Mouse (Mus musculus): ENCODE results near the gene Icam5. TPM values are rescaled to one million over a fixed set of nuclear protein-coding genes. Genes with fewer than 3 reads are reported as not detected.
"Not testable (repeated sequence)": the region's sequence is repeated elsewhere in the genome, so short reads cannot be mapped to it uniquely, and the experiment has no call there.

The Icam5 gene
- polyA plus RNA-seq, 1 experiment from 2014 or later = 0.20 TPM

GRCm38 (mm10) chr9:21000811-21001210 lies 31.1 kb upstream of the Icam5 start:
- H3K4me2 ChIP-seq (replicated peaks) = no peak overlapping the region
- H3K4me1 ChIP-seq = 0 out of 2 replicates have a peak, but pooled peaks cover 7% of the 10 kb centered on the region
- H3K27ac ChIP-seq (replicated peaks) = no peak overlapping the region
- ATAC-seq (ENCODE audit: insufficient number of reproducible peaks, low FRiP score, low TSS enrichment, low read depth) = no peak
- H3K9me3 ChIP-seq (replicated peaks) = no peaks in the 10 kb centered on the region
- peaks cover 7% of the 10 kb centered on the region for H3K36me3 ChIP-seq
- H3K9ac ChIP-seq = no peak overlapping the region
- H3K27me3 ChIP-seq = no peaks in the 10 kb centered on the region
- no peak overlapping the region for H3K4me3 ChIP-seq (replicated peaks)

- H3K27me3 ChIP-seq = no peaks in the 10 kb centered on the region
- peaks cover 14% of the 10 kb centered on the region for H3K36me3 ChIP-seq
- WGBS = 57% methylated on average over 6 of the region's 6 CpGs
- ATAC-seq (ENCODE audit: insufficient number of reproducible peaks, low FRiP score, low TSS enrichment, low read depth) = no peak
- no peaks in the 10 kb centered on the region for H3K9me3 ChIP-seq (replicated peaks)
- H3K4me3 ChIP-seq (replicated peaks) = no peak overlapping the region
- H3K4me2 ChIP-seq (replicated peaks) = no peak overlapping the region
- no peak overlapping the region for H3K9ac ChIP-seq
- 0 out of 2 replicates have a peak, but pooled peaks cover 7% of the 10 kb centered on the region for H3K4me1 ChIP-seq
- H3K27ac ChIP-seq (replicated peaks) = no peak overlapping the region
These were observed 30.1 kb upstream of the Icam5 start for GRCm38 (mm10) chr9:21001651-21002200.

GRCm38 (mm10) chr9:21002270-21002626 lies 29.6 kb upstream of the Icam5 start:
- WGBS = 10% methylated on average over 7 of the region's 7 CpGs
- Histone ChIP-seq H3K27me3 (no peaks in the 10 kb centered on the region), H3K36me3 (peaks cover 19% of the 10 kb centered on the region), H3K27ac (replicated peaks) (peak overlapping the region; percentile 82), H3K4me2 (replicated peaks) (peak overlapping the region; percentile 84), H3K9me3 (replicated peaks) (no peaks in the 10 kb centered on the region), H3K4me1 (0 out of 2 replicates have a peak, but pooled peaks cover 7% of the 10 kb centered on the region), H3K9ac (peak overlapping the region; percentile 64), H3K4me3 (replicated peaks) (peak overlapping the region; percentile 71)
- ATAC-seq (ENCODE audit: insufficient number of reproducible peaks, low FRiP score, low TSS enrichment, low read depth) = 0 out of 2 replicates have a peak, but pooled peaks have one; percentile 0

GRCm38 (mm10) chr9:21002627-21003551 lies 29.0 kb upstream of the Icam5 start, which contains the start of gene Mrpl4:
Gene Mrpl4, plus strand, starts transcription at chr9:21002738.
- peak within 1 kb of the TSS; percentile 84 for H3K4me2 ChIP-seq (replicated peaks)
- WGBS = under 1% methylated on average over 72 of the region's 72 CpGs
- H3K9ac ChIP-seq = peak within 1 kb of the TSS; percentile 64
- 0 out of 2 replicates have a peak, but pooled peaks cover 7% of the 10 kb centered on the region for H3K4me1 ChIP-seq
- no peaks in the 10 kb centered on the region for H3K9me3 ChIP-seq (replicated peaks)
- no peaks in the 10 kb centered on the region for H3K27me3 ChIP-seq
- H3K27ac ChIP-seq (replicated peaks) = peak within 1 kb of the TSS; percentile 82
- peak within 1 kb of the TSS; percentile 71 for H3K4me3 ChIP-seq (replicated peaks)
- peaks cover 26% of the 10 kb centered on the region for H3K36me3 ChIP-seq
- peak; percentile 67 for ATAC-seq (ENCODE audit: insufficient number of reproducible peaks, low FRiP score, low TSS enrichment, low read depth)

- Histone ChIP-seq H3K4me1 (0 out of 2 replicates have a peak, but pooled peaks cover 7% of the 10 kb centered on the region), H3K27ac (replicated peaks) (no peak overlapping the region), H3K9ac (no peak overlapping the region), H3K4me3 (replicated peaks) (no peak overlapping the region), H3K27me3 (no peaks in the 10 kb centered on the region), H3K9me3 (replicated peaks) (no peaks in the 10 kb centered on the region), H3K4me2 (replicated peaks) (no peak overlapping the region), H3K36me3 (peaks cover 41% of the 10 kb centered on the region)
- 92% methylated on average over 10 of the region's 10 CpGs for WGBS
- no peak for ATAC-seq (ENCODE audit: insufficient number of reproducible peaks, low FRiP score, low TSS enrichment, low read depth)
These were observed 24.4 kb upstream of the Icam5 start for GRCm38 (mm10) chr9:21007313-21007952.

GRCm38 (mm10) chr9:21008007-21008406 lies 23.9 kb upstream of the Icam5 start:
- H3K9ac ChIP-seq = no peak overlapping the region
- H3K27me3 ChIP-seq = no peaks in the 10 kb centered on the region
- 78% methylated on average over 7 of the region's 7 CpGs for WGBS
- H3K36me3 ChIP-seq = peaks cover 41% of the 10 kb centered on the region
- H3K9me3 ChIP-seq (replicated peaks) = no peaks in the 10 kb centered on the region
- H3K4me3 ChIP-seq (replicated peaks) = no peak overlapping the region
- no peak overlapping the region for H3K27ac ChIP-seq (replicated peaks)
- no peak for ATAC-seq (ENCODE audit: insufficient number of reproducible peaks, low FRiP score, low TSS enrichment, low read depth)
- H3K4me2 ChIP-seq (replicated peaks) = no peak overlapping the region
- H3K4me1 ChIP-seq = 0 out of 2 replicates have a peak, but pooled peaks cover 7% of the 10 kb centered on the region

- Histone ChIP-seq H3K4me1 (peaks cover 9% of the 10 kb centered on the region), H3K36me3 (peaks cover 39% of the 10 kb centered on the region), H3K9me3 (replicated peaks) (no peaks in the 10 kb centered on the region), H3K27me3 (peaks cover 11% of the 10 kb centered on the region; the same call in 1 of the 2 replicates), H3K9ac (no peak overlapping the region), H3K4me2 (replicated peaks) (no peak overlapping the region), H3K4me3 (replicated peaks) (no peak overlapping the region), H3K27ac (replicated peaks) (no peak overlapping the region)
- WGBS = 57% methylated on average over 2 of the region's 2 CpGs
- no peak for ATAC-seq (ENCODE audit: insufficient number of reproducible peaks, low FRiP score, low TSS enrichment, low read depth)
These were observed 21.5 kb upstream of the Icam5 start for GRCm38 (mm10) chr9:21010362-21010761.

- not testable (repeated sequence) for H3K27ac ChIP-seq (replicated peaks); H3K4me3 ChIP-seq (replicated peaks); H3K9me3 ChIP-seq (replicated peaks); ATAC-seq (ENCODE audit: insufficient number of reproducible peaks, low FRiP score, low TSS enrichment, low read depth); H3K9ac ChIP-seq; H3K4me2 ChIP-seq (replicated peaks)
- H3K27me3 ChIP-seq = peaks cover 18% of the 10 kb centered on the region; the same call in 1 of the 2 replicates
- 67% methylated on average over 9 of the region's 9 CpGs for WGBS
- H3K4me1 ChIP-seq = peaks cover 16% of the 10 kb centered on the region
- peaks cover 32% of the 10 kb centered on the region for H3K36me3 ChIP-seq
These were observed 20.8 kb upstream of the Icam5 start for GRCm38 (mm10) chr9:21010939-21011541.

GRCm38 (mm10) chr9:21011846-21012312 lies 20.0 kb upstream of the Icam5 start:
- Histone ChIP-seq H3K4me3 (replicated peaks) (no peak overlapping the region), H3K27ac (replicated peaks) (0 out of 2 replicates have a peak overlapping the region, but pooled peaks have one; percentile 34), H3K9me3 (replicated peaks) (no peaks in the 10 kb centered on the region), H3K36me3 (peaks cover 25% of the 10 kb centered on the region), H3K4me2 (replicated peaks) (no peak overlapping the region), H3K27me3 (peaks cover 25% of the 10 kb centered on the region), H3K9ac (no peak overlapping the region), H3K4me1 (peaks cover 21% of the 10 kb centered on the region)
- no peak for ATAC-seq (ENCODE audit: insufficient number of reproducible peaks, low FRiP score, low TSS enrichment, low read depth)
- WGBS = 51% methylated on average over 5 of the region's 5 CpGs

- no peak overlapping the region for H3K27ac ChIP-seq (replicated peaks)
- ATAC-seq (ENCODE audit: insufficient number of reproducible peaks, low FRiP score, low TSS enrichment, low read depth) = no peak
- peaks cover 20% of the 10 kb centered on the region for H3K36me3 ChIP-seq
- H3K4me3 ChIP-seq (replicated peaks) = no peak overlapping the region
- H3K9ac ChIP-seq = no peak overlapping the region
- H3K27me3 ChIP-seq = peaks cover 28% of the 10 kb centered on the region
- no peaks in the 10 kb centered on the region for H3K9me3 ChIP-seq (replicated peaks)
- no peak overlapping the region for H3K4me2 ChIP-seq (replicated peaks)
- 54% methylated on average over 1 of the region's 1 CpGs for WGBS
- peaks cover 26% of the 10 kb centered on the region for H3K4me1 ChIP-seq
These were observed 19.5 kb upstream of the Icam5 start for GRCm38 (mm10) chr9:21012368-21012767.

All from embryonic facial prominence, embryonic 15.5 days (tissue).